Mouse (Mus musculus) lung, postnatal 0 days (tissue): ENCODE results near the gene Cuedc1.

Source experiments
- CTCF ChIP-seq: IDR thresholded peaks from 2 replicates; pipeline ENCODE4 v1.5.1; 2016; ENCODE audit warnings: antibody characterized with exemption, mild to moderate bottlenecking
- EP300 ChIP-seq: IDR thresholded peaks from 2 replicates; pipeline ENCODE4 v1.6.1; 2016; ENCODE audit warnings: antibody characterized with exemption, mild to moderate bottlenecking, control low read depth

DNA sequence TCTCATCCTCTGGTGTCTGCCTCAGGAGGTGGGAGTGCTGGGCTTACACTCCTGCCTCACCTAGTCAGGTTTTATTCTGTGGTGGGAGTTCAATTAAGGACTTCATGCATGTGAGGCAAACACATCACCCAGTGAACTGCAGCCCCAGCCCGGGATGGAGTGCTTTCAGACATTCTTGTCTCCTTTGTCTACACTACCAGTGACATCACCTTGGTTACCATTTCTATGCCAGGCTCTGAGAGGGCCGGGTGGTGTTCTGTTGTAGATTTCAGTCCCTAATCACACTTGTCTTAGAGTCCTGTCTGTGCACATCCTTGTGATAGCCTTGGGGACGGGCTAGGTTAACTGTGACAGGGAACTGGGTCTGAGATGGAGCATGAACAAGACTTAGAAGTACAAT is 70.8 kb downstream of the Cuedc1 start:
- no peak for TF ChIP-seq CTCF
- TF ChIP-seq EP300: no peak
